Mouse (Mus musculus) neural tube, embryonic 11.5 days (tissue): ENCODE data around the gene Paip2b. TPM values are rescaled to one million over a fixed set of nuclear protein-coding genes. Genes with fewer than 3 reads are reported as not detected.
A peak's percentile ranks its signal among the peaks of the same experiment; 100 is the strongest.
"Not testable (repeated sequence)": the region's sequence is repeated elsewhere in the genome, so short reads cannot be mapped to it uniquely, and the experiment has no call there.

Experiments
- ATAC-seq: fragments of 200-750 bp; cut with Nextera tagmentation; 2 replicates; pipeline ENCODE4 v1.8.0; 2017; ENCODE audit warnings: moderate number of reproducible peaks, mild to moderate bottlenecking, moderate TSS enrichment, moderate library complexity; ENCODE audit not compliant: insufficient read depth, low FRiP score, low TSS enrichment
- DNase-seq: peaks from one replicate; pipeline ENCODE4 v3.0.0-alpha.2; 2015; ENCODE audit warnings: low spot score
- H3K27ac ChIP-seq: fragments of 300-500 bp; sonication (generic); 2 replicates; pipeline ENCODE4 v1.5.1; 2014; ENCODE audit warnings: low read depth, mild to moderate bottlenecking, low read length
- H3K27me3 ChIP-seq: fragments of 300-500 bp; sonication (generic); 2 replicates; pipeline ENCODE4 v1.6.1; 2014; ENCODE audit warnings: mild to moderate bottlenecking, low read length, mixed read lengths; ENCODE audit not compliant: control insufficient read depth, insufficient read depth
- H3K36me3 ChIP-seq: fragments of 300-500 bp; sonication (generic); 2 replicates; pipeline ENCODE4 v1.6.1; 2014; ENCODE audit warnings: mild to moderate bottlenecking, low read length, moderate library complexity, mixed read lengths; ENCODE audit not compliant: control insufficient read depth, insufficient read depth
- H3K4me1 ChIP-seq: fragments of 300-500 bp; sonication (generic); 2 replicates; pipeline ENCODE4 v1.6.1; 2014; ENCODE audit warnings: low read length, mixed read lengths; ENCODE audit not compliant: control insufficient read depth, insufficient read depth
- H3K4me2 ChIP-seq: fragments of 300-500 bp; sonication (generic); 2 replicates; pipeline ENCODE4 v1.6.1; 2014; ENCODE audit warnings: low read depth, mild to moderate bottlenecking, moderate library complexity
- H3K4me3 ChIP-seq: fragments of 300-500 bp; sonication (generic); 2 replicates; pipeline ENCODE4 v1.5.1; 2014; ENCODE audit warnings: low read depth, low read length
- H3K9ac ChIP-seq: fragments of 300-500 bp; sonication (generic); 2 replicates; pipeline ENCODE4 v1.6.1; 2014; ENCODE audit warnings: mild to moderate bottlenecking, low read length
- H3K9me3 ChIP-seq: fragments of 300-500 bp; sonication (generic); 2 replicates; pipeline ENCODE4 v1.6.1; 2016; ENCODE audit warnings: low read length; ENCODE audit not compliant: control insufficient read depth
- WGBS: fragments of 180-500 bp; shearing (Covaris S2); extraction: QIAGEN DNeasy Blood & Tissue Kit; methylation state at CpG from one replicate; pipeline ENCODE4 v1.1.7; 2014; 5-methylcytosine and 5-hydroxymethylcytosine counted together
- polyA plus RNA-seq: library from polyadenylated mRNA; unstranded; fragments of >200 nt; fragmentation: Nextera tagmentation; extraction: Ambion mirVana; gene quantifications from 2 replicates; pipeline ENCODE4 v1.2.1, GENCODE M21; 2014

Paip2b gene
- polyA plus RNA-seq, 1 experiment from 2014 or later = 19.1 TPM

- 92% methylated on average over 2 of the region's 2 CpGs for WGBS
- H3K27ac ChIP-seq = no peak overlapping the region
- no peak for ATAC-seq
These were observed 17.9 kb upstream of the Paip2b start for GRCm38 (mm10) chr6:83849446-83849845.

GRCm38 (mm10) chr6:83846141-83846540 is 14.6 kb upstream of the Paip2b start:
- no peak overlapping the region for H3K27ac ChIP-seq
- H3K4me3 ChIP-seq = no peak overlapping the region
- H3K4me1 ChIP-seq = no peaks in the 10 kb centered on the region
- no peak for ATAC-seq
- H3K27me3 ChIP-seq = no peaks in the 10 kb centered on the region
- H3K9me3 ChIP-seq = no peaks in the 10 kb centered on the region
- no peak overlapping the region for H3K4me2 ChIP-seq
- no peak for DNase-seq
- H3K9ac ChIP-seq = no peak overlapping the region
- H3K36me3 ChIP-seq = no peaks in the 10 kb centered on the region
- WGBS = 90% methylated on average over 2 of the region's 2 CpGs

More at GRCm38 (mm10) chr6:83849446-83849845, 17.9 kb upstream of the Paip2b start:
- no peaks in the 10 kb centered on the region for H3K9me3 ChIP-seq
- H3K9ac ChIP-seq = no peak overlapping the region
- H3K27me3 ChIP-seq = no peaks in the 10 kb centered on the region
- no peak overlapping the region for H3K4me3 ChIP-seq
- DNase-seq = no peak
- H3K36me3 ChIP-seq = no peaks in the 10 kb centered on the region
- no peak overlapping the region for H3K4me2 ChIP-seq
- H3K4me1 ChIP-seq = no peaks in the 10 kb centered on the region

GRCm38 (mm10) chr6:83844913-83845312 is 13.4 kb upstream of the Paip2b start:
- no peak overlapping the region for H3K4me3 ChIP-seq
- no peaks in the 10 kb centered on the region for H3K4me1 ChIP-seq
- no peaks in the 10 kb centered on the region for H3K9me3 ChIP-seq
- ATAC-seq = no peak
- no peaks in the 10 kb centered on the region for H3K27me3 ChIP-seq
- no peaks in the 10 kb centered on the region for H3K36me3 ChIP-seq
- no peak overlapping the region for H3K9ac ChIP-seq
- no peak for DNase-seq
- WGBS = 90% methylated on average over 10 of the region's 10 CpGs
- H3K27ac ChIP-seq = no peak overlapping the region
- no peak overlapping the region for H3K4me2 ChIP-seq

DNA sequence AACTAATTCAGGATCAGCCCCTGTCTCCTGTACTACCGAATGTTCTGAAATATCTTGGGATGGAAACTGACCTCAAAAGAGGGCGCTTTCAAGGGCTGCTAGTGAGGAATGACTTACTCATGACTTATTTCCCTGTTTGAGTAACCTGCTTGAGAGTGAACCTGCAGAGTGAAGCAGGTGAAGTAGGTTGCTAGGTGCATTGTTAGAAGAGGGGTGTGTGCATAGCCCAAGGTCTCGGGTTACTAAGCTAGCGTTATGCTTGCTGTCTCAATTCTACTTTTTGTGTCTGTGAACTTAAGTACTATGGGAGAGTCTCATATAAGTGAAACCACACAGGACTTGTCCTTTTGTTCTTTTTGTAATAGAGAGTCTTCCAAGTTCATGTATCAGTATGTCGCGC is 8.5 kb upstream of the Paip2b start:
- H3K4me1 ChIP-seq = no peaks in the 10 kb centered on the region
- H3K4me2 ChIP-seq = no peak overlapping the region
- 87% methylated on average over 6 of the region's 6 CpGs for WGBS
- H3K36me3 ChIP-seq = no peaks in the 10 kb centered on the region
- H3K9me3 ChIP-seq = no peaks in the 10 kb centered on the region
- no peak overlapping the region for H3K9ac ChIP-seq
- H3K27ac ChIP-seq = no peak overlapping the region
- ATAC-seq (no peak), DNase-seq (no peak)
- H3K4me3 ChIP-seq = no peak overlapping the region
- no peaks in the 10 kb centered on the region for H3K27me3 ChIP-seq

- no peak for ATAC-seq
- 89% methylated on average over 2 of the region's 2 CpGs for WGBS
- H3K27me3 ChIP-seq = no peaks in the 10 kb centered on the region
- H3K9ac ChIP-seq = no peak overlapping the region
- no peaks in the 10 kb centered on the region for H3K9me3 ChIP-seq
- no peak overlapping the region for H3K27ac ChIP-seq
- H3K4me1 ChIP-seq = no peaks in the 10 kb centered on the region
- no peaks in the 10 kb centered on the region for H3K36me3 ChIP-seq
- H3K4me2 ChIP-seq = no peak overlapping the region
- H3K4me3 ChIP-seq = no peak overlapping the region
- no peak for DNase-seq
These were observed 6.5 kb upstream of the Paip2b start for GRCm38 (mm10) chr6:83838046-83838445.

- Histone ChIP-seq H3K4me1 (no peaks in the 10 kb centered on the region), H3K9ac (no peak overlapping the region), H3K4me3 (no peak overlapping the region), H3K27me3 (no peaks in the 10 kb centered on the region), H3K9me3 (no peaks in the 10 kb centered on the region), H3K4me2 (no peak overlapping the region), H3K27ac (no peak overlapping the region), H3K36me3 (no peaks in the 10 kb centered on the region)
- DNase-seq (no peak), ATAC-seq (no peak)
- 77% methylated on average over 2 of the region's 2 CpGs for WGBS
These were observed 5.3 kb upstream of the Paip2b start for GRCm38 (mm10) chr6:83836826-83837225.

DNA sequence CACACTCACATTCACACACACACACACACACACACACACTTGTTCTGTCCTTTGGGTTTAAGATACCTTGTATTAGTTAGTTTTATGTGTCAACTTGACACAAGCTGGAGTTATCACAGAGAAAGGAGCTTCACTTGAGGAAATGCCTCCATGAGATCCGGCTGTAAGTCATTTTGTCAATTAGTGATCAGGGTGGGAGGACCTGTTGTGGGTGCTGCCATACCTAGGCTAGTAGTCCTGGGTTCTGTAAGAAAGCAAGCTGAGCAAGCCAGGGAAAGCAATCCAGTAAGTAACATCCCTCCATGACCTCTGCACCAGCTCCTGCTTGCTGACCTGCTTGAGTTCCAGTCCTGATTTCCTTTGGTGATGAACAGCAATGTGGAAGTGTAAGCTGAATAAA is 852 bp upstream of the Paip2b start:
- H3K27me3 ChIP-seq, DNase-seq, H3K4me3 ChIP-seq, ATAC-seq, H3K27ac ChIP-seq, H3K36me3 ChIP-seq, H3K4me1 ChIP-seq, H3K9me3 ChIP-seq: not testable (repeated sequence)
- Histone ChIP-seq H3K4me2 (peak overlapping the region; percentile 38), H3K9ac (peak overlapping the region; percentile 22)
- 71% methylated on average over 1 of the region's 1 CpGs for WGBS

DNA sequence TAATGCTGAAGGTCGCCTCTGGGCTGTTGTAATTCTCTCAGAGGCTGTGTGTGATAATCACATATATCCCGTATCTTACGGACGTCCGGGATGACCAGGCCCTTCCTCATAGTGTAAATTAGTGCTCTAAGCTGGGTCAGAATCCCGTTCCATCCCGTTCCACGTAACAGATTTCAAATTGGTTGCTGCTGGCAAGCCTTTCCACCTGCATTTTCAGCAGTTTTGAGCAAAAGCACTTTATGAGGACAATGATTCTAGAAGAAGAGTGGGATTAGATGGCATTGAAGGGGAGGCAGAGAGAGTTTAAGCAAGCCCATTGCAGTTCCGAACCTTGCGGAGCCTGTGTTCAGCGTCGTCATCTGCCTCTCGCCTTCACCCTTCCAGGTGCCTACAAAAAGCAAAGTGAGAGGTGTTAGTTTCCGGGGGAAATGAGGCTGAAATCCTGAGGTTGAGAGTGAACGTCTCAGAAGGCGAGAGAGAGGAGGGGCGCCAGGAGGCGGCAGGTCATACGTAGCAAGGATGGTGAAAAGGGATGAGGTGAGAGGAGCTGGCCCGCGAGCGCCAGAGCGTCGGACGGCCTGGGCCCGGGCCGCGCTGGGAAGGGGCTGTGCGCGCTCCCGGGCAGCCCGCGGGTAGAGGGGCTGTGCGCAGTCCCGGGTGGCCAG is 468 bp downstream of the Paip2b start:
- DNase-seq = no peak
- Histone ChIP-seq H3K4me1 (0 out of 2 replicates have a peak, but pooled peaks cover 5% of the 10 kb centered on the region), H3K27ac (peak overlapping the region; percentile 78), H3K27me3 (no peaks in the 10 kb centered on the region), H3K4me3 (peak overlapping the region; percentile 66), H3K9ac (peak overlapping the region; percentile 82), H3K9me3 (no peaks in the 10 kb centered on the region), H3K36me3 (no peaks in the 10 kb centered on the region; the same call in 1 of the 2 replicates), H3K4me2 (peak overlapping the region; percentile 89)
- WGBS = 3% methylated on average over 35 of the region's 35 CpGs
- peak; percentile 85 for ATAC-seq

GRCm38 (mm10) chr6:83821856-83822255 is 9.7 kb downstream of the Paip2b start:
- Histone ChIP-seq H3K4me1 (no peaks in the 10 kb centered on the region), H3K4me2 (no peak overlapping the region), H3K27me3 (no peaks in the 10 kb centered on the region), H3K4me3 (no peak overlapping the region), H3K9me3 (peaks cover 5% of the 10 kb centered on the region; the same call in 1 of the 2 replicates), H3K9ac (no peak overlapping the region), H3K27ac (no peak overlapping the region), H3K36me3 (no peaks in the 10 kb centered on the region; the same call in 1 of the 2 replicates)
- no peak for DNase-seq
- WGBS = 81% methylated on average over 2 of the region's 2 CpGs
- no peak for ATAC-seq
